Mouse (Mus musculus) spleen, adult 2 months (tissue): ENCODE measurements at regions not wholly inside any gene's neighbourhood (a gene's known extent, or its start where the extent isn't known, plus 50 kb on each side); places are given as distances from the start of the nearest gene placed in this dataset.

Experiments used
- CTCF ChIP-seq: fragments of 200-500 bp; IDR thresholded peaks from 2 replicates; pipeline ENCODE4 v1.5.1; 2011; ENCODE audit warnings: mild to moderate bottlenecking, inconsistent platforms; ENCODE audit not compliant: insufficient read depth, insufficient read length, insufficient replicate concordance; ENCODE audit errors: extremely low read depth
- POLR2A ChIP-seq: fragments of 200-500 bp; IDR thresholded peaks from 2 replicates; pipeline ENCODE4 v1.6.1; 2011; ENCODE audit warnings: low read depth, low read length, inconsistent platforms

- TF ChIP-seq CTCF (no peak), POLR2A (no peak)
Observed at GRCm38 (mm10) chr5:119005825-119006471, 445.5 kb downstream of the Med13l start.
